Comparison of ENCODE assay signal across 8 mouse cellular contexts in genomic region chr17:3314625-3315020, GRCm38 (mm10). TPM values are rescaled to one million over a fixed set of nuclear protein-coding genes. Genes with fewer than 3 reads are reported as not detected.
DNase-seq lines count a peak whose midpoint lies in the region; ATAC-seq and TF ChIP-seq lines count a peak whose summit lies in the region.

No protein-coding gene starts in this region.

- no peaks in the 10 kb centered on the region for H3K36me3 ChIP-seq in thymus, adult 2 months (ENCODE audit: control insufficient read depth, insufficient read depth, low read length)
- no peaks in the 10 kb centered on the region for H3K36me3 ChIP-seq in forebrain, embryonic 15.5 days
- no peaks in the 10 kb centered on the region for H3K36me3 ChIP-seq in liver, embryonic 13.5 days
- no peaks in the 10 kb centered on the region for H3K36me3 ChIP-seq in stomach, postnatal 0 days (ENCODE audit: control insufficient read depth, insufficient read depth, low read length)

- H3K27me3 ChIP-seq in thymus, adult 2 months (ENCODE audit: control insufficient read depth, insufficient read depth, low read length): no peaks in the 10 kb centered on the region
- H3K27me3 ChIP-seq in forebrain, embryonic 15.5 days: no peaks in the 10 kb centered on the region
- peaks cover 11% of the 10 kb centered on the region; the same call in 1 of the 2 replicates for H3K27me3 ChIP-seq in liver, embryonic 13.5 days
- no peaks in the 10 kb centered on the region for H3K27me3 ChIP-seq in stomach, postnatal 0 days (ENCODE audit: control insufficient read depth, insufficient read depth, low read length)

- H3K9me3 ChIP-seq in forebrain, embryonic 15.5 days: 0 out of 2 replicates have a peak, but pooled peaks cover 3% of the 10 kb centered on the region
- H3K9me3 ChIP-seq in liver, embryonic 13.5 days (replicated peaks): no peaks in the 10 kb centered on the region
- H3K9me3 ChIP-seq in stomach, postnatal 0 days (ENCODE audit: control insufficient read depth, low read length): no peaks in the 10 kb centered on the region

- no peak for TF ChIP-seq CTCF in thymus, adult 2 months (IDR thresholded peaks at IDR 0.05; ENCODE audit: borderline replicate concordance, control insufficient read depth, extremely low read depth, insufficient read depth, low read length, poor library complexity)
- TF ChIP-seq CTCF in stomach, postnatal 0 days (IDR thresholded peaks at IDR 0.05; ENCODE audit: low read depth): no peak

- TF ChIP-seq EP300 in stomach, postnatal 0 days (optimal IDR thresholded peaks at IDR 0.05): no peak

- H3K4me2 ChIP-seq in forebrain, embryonic 15.5 days (replicated peaks): peak overlapping the region; percentile 74
- H3K4me2 ChIP-seq in liver, embryonic 13.5 days: peak overlapping the region; percentile 72
- H3K4me2 ChIP-seq in stomach, postnatal 0 days (replicated peaks; ENCODE audit: low read depth): peak overlapping the region; percentile 59

- H3K4me1 ChIP-seq in thymus, adult 2 months (replicated peaks; ENCODE audit: control insufficient read depth, insufficient read depth, low read length): no peaks in the 10 kb centered on the region
- H3K4me1 ChIP-seq in forebrain, embryonic 15.5 days: peaks cover 6% of the 10 kb centered on the region; the same call in 1 of the 2 replicates
- 0 out of 2 replicates have a peak, but pooled peaks cover 2% of the 10 kb centered on the region for H3K4me1 ChIP-seq in liver, embryonic 13.5 days (replicated peaks)
- no peaks in the 10 kb centered on the region for H3K4me1 ChIP-seq in stomach, postnatal 0 days (replicated peaks; ENCODE audit: control insufficient read depth, insufficient read depth)

- 0 out of 2 replicates have a peak, but pooled peaks have one; percentile 3 for ATAC-seq in forebrain, embryonic 15.5 days (replicated peaks)
- ATAC-seq in liver, embryonic 13.5 days (ENCODE audit: low read depth): no peak
- no peak for ATAC-seq in stomach, postnatal 0 days (ENCODE audit: low FRiP score, low TSS enrichment)

- intact Hi-C loops in left cerebral cortex, postnatal 10 days (cut with DNase I): no loop called here

- no peak overlapping the region for H3K27ac ChIP-seq in thymus, adult 2 months (ENCODE audit: control insufficient read depth, insufficient read depth, low read length)
- 0 out of 2 replicates have a peak overlapping the region, but pooled peaks have one; percentile 33 for H3K27ac ChIP-seq in forebrain, embryonic 15.5 days (replicated peaks)
- H3K27ac ChIP-seq in liver, embryonic 13.5 days: no peak overlapping the region
- H3K27ac ChIP-seq in stomach, postnatal 0 days (replicated peaks): peak overlapping the region; percentile 69; the same call in 1 of the 2 replicates

- 54% methylated on average over 3 of the region's 3 CpGs for WGBS in thymus, adult 2 months
- 24% methylated on average over 3 of the region's 3 CpGs for WGBS in forebrain, embryonic 15.5 days
- WGBS in liver, embryonic 13.5 days (ENCODE audit: insufficient replicate concordance): 37% methylated on average over 3 of the region's 3 CpGs
- WGBS in stomach, postnatal 0 days: 20% methylated on average over 3 of the region's 3 CpGs

- peak overlapping the region; percentile 59 for H3K9ac ChIP-seq in forebrain, embryonic 15.5 days (replicated peaks)
- H3K9ac ChIP-seq in liver, embryonic 13.5 days: peak overlapping the region; percentile 56; the same call in 1 of the 2 replicates
- H3K9ac ChIP-seq in stomach, postnatal 0 days (ENCODE audit: low read length): peak overlapping the region; percentile 59

- TF ChIP-seq POLR2A in thymus, adult 2 months (IDR thresholded peaks at IDR 0.05; ENCODE audit: control insufficient read depth, extremely low read depth, insufficient read depth, low read length, poor library complexity): no peak

- no peak overlapping the region; the same call in 1 of the 2 replicates for H3K4me3 ChIP-seq in thymus, adult 2 months (ENCODE audit: control insufficient read depth, insufficient read depth, low read length)
- peak overlapping the region; percentile 49 for H3K4me3 ChIP-seq in forebrain, embryonic 15.5 days
- peak overlapping the region; percentile 55 for H3K4me3 ChIP-seq in liver, embryonic 13.5 days (replicated peaks)
- peak overlapping the region; percentile 40 for H3K4me3 ChIP-seq in stomach, postnatal 0 days (ENCODE audit: low read depth, low read length)

- peak; percentile 10 for DNase-seq in thymus, adult 2 months
- DNase-seq in thymus, adult 18-20 months: no peak
- no peak for DNase-seq in liver, embryonic 13.5 days
- DNase-seq in stomach, postnatal 0 days (ENCODE audit: low spot score): no peak
- DNase-seq in left cerebral cortex, postnatal 10 days (ENCODE audit: extremely low spot score in 1 of 2, low spot score in 2 of 2): no peak
- DNase-seq in urinary bladder, postnatal 36 days (ENCODE audit: low spot score in 2 of 2): no peak
- no peak for DNase-seq in spleen, postnatal 4 days (ENCODE audit: low spot score in 2 of 2)

RNA-seq across cellular contexts. Expression of gene Tiam2, which starts 11.8 kb away (rescaled TPM):
- 0.36 and 0.47 TPM in 2 replicates for polyA plus RNA-seq in thymus, adult 2 months (2012; rRNA removed)
- 119 and 122 TPM in 2 replicates for polyA plus RNA-seq in forebrain, embryonic 15.5 days (2015; fragmentation: Nextera tagmentation; extraction: Ambion mirVana)
- 0.59 and 0.90 TPM in 2 replicates for polyA plus RNA-seq in liver, embryonic 13.5 days (2015; fragmentation: Nextera tagmentation; extraction: Ambion mirVana)
- 1.2 and 1.6 TPM in 2 replicates for polyA plus RNA-seq in stomach, postnatal 0 days (2015; fragmentation: Nextera tagmentation; extraction: Ambion mirVana)
- 10 to 100 TPM; 60.8 to 61.2 TPM for total RNA-seq in left cerebral cortex, postnatal 10 days (2021)

Comparison
In these comparisons a context has a peak if more than half of its experiments do, and no peak if none do; other contexts are left out.
1. H3K27ac ChIP-seq: peak in forebrain, embryonic 15.5 days (single experiment) and stomach, postnatal 0 days (single experiment); none in thymus, adult 2 months (single experiment) and liver, embryonic 13.5 days (single experiment).
2. RNA of gene Tiam2, which starts 11.8 kb away (polyA plus RNA-seq): 119 to 122 TPM in forebrain, embryonic 15.5 days; 1.2 to 1.6 TPM in stomach, postnatal 0 days, 0.59 to 0.90 TPM in liver, embryonic 13.5 days and 0.36 to 0.47 TPM in thymus, adult 2 months; every median in the first group is over 10 times any median in the second.
3. Peak in every context shown above with its lines, with median percentiles within 50 percentile points of each other: H3K4me2 ChIP-seq and H3K9ac ChIP-seq.